Mouse (Mus musculus) erythroid progenitor cell, adult 5-6 weeks (primary cell): ENCODE results near the gene Eras. TPM values are rescaled to one million over a fixed set of nuclear protein-coding genes. Genes with fewer than 3 reads are reported as not detected.

Experiments used
- ATAC-seq: replicated peaks from 2 replicates; pipeline ENCODE4 v1.8.0; 2016; ENCODE audit warnings: moderate number of reproducible peaks, mild to moderate bottlenecking, moderate TSS enrichment, inconsistent platforms; ENCODE audit not compliant: poor library complexity, low FRiP score, severe bottlenecking
- total RNA-seq, 2 experiments: library from RNA; stranded (forward) in 1 of 2; stranded (reverse) in 1 of 2; fragments of 150-400 nt in 1 of 2; fragments of 186-747, 209-891 nt in 1 of 2; gene quantifications; 2 replicates each; pipeline versions ENCODE4 v1.2.3 to v1.2.4; 2015 to 2017; ENCODE audit warnings: low replicate concordance in 2 of 2

The Eras gene
- total RNA-seq (2015; ENCODE audit: low replicate concordance): not detected in 2 replicates
- not detected in 2 replicates for total RNA-seq (2017; ENCODE audit: low replicate concordance)

DNA sequence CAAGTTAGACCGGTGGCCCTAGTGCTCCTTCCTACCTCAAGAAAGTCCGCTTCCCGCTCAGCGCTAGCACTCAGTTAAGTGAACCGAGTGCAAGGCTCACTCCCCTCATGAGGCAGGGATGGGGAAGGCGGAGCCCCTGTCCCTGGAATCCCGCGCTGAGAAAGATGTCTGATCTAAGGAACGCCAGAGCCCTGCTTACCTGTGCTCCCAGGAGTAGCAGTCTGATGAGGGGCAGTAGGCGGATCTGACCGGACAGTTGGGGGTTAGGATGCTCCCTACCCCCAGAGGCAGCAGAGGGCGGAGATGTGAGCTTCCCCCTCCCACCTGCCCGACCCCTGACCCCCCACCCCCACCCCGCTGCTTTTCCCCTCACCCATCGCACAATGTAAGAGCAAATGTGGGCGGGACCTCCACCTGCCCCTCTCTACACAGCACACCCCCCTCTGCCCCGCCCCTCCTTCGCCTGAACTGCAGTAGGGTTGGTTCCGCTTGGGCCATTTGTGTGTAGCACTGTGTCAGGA, at the start of gene Eras:
Gene Eras, minus strand, starts transcription at position 338 of the 521 bp plus-strand sequence.
- no peak for ATAC-seq

- ATAC-seq: no peak
These were observed 49.5 kb upstream of the Eras start, which contains the start of gene Gata1 for GRCm38 (mm10) chrX:7977892-7978291. Gene Gata1 (minus strand): TSS chrX:7978071.

GRCm38 (mm10) chrX:7971292-7971691, 42.9 kb upstream of the Eras start:
- ATAC-seq: peak; percentile 89

DNA sequence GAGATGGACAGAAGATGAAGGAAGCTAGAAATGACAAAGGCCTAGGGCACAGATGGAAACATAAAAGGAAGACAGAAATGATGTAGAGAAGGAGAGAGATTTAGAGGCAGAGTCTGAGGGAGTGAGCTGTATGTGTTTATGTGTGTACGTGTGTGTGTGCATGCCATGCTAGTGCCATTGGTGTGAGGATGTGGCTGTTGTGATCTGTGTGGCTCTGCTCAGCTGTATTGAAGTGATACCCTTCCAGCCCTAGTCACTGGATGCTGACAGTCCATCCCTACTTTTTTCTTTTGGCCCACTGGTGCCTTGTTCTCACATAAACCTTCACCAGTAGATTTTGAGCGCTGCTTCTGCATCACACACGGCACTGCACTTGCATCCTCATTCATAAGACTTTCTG, 40.5 kb upstream of the Eras start:
- no peak for ATAC-seq

DNA sequence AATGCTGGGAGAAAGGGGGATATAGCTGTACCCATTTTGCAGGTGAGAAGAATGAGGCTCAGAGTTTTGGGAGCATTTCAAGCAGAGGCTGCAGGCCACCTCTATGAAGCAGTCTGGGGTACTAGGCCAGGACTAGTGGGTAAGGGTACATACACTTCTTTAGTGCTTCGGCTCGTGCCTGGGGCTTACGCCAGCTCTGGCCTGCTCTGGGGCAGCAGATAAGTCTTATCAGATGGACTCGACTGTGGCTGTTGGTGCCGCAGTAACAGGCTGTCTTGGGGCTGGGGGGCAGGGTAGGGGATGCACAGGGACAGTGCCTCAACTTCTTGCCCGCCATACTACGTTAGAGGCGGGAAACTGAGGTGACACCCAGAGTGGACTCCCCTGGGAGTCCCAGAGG, 39.8 kb upstream of the Eras start:
- peak; percentile 50 for ATAC-seq

- peak; percentile 75 for ATAC-seq
These were observed 39.3 kb upstream of the Eras start for GRCm38 (mm10) chrX:7967596-7968201.

DNA sequence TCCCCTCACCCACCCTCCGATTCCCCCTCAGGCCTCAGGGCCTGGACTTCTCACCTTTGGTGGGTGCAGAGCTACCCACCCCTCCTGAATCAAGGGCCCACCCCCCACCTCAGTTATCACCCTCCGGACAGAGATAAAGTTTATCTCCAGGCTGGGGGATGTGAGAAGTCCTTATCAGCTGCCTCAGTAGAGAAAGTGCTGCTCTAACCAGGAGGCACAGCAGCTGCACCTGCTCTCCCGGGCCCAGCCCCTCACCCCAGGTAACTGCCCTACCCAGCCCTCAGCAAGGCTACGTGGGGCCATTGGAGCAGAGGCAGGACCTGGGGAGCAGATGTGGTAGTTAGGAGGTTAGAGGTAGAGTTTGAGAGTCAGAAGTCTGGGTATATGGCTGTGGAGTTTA, 37.8 kb upstream of the Eras start:
- no peak for ATAC-seq

DNA sequence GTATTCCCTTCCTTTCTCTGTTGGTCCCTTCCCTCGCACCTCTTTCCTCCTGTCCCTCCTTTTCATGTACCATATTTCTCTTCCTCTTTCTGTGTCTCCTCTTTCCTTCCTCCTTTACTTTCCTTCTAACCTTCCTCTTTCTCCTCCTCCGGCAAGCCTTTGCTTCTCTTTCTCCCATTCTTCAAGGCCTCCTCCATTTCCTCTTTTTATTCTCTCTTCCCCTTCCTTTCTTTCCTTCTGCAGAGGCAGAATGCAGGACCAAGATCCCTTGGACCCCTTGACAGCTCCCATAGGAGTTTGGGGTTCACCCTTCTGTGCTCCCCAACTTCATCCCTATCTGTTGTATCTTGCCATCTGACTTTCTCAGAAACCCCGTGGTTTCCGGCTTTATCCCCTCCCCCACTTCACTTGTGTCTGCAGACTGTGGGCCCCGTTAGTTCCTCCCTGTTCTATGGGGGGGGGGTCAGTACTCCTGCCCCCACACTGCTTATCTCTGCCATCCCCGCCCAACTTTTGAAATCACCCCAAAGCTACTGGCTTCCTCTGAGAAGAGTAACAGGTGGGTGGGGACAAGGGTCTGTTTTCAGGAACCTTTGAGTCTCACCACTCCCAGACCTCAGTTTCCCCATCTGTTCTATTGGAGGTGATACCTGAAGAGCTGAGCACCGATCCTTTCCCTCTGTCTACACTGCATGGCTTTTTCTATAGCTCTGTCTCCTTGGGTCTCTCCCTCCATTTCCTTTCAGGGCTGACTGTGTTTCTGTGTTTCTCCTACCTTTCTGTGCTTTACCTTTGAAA, 35.6 kb upstream of the Eras start:
- ATAC-seq: no peak

DNA sequence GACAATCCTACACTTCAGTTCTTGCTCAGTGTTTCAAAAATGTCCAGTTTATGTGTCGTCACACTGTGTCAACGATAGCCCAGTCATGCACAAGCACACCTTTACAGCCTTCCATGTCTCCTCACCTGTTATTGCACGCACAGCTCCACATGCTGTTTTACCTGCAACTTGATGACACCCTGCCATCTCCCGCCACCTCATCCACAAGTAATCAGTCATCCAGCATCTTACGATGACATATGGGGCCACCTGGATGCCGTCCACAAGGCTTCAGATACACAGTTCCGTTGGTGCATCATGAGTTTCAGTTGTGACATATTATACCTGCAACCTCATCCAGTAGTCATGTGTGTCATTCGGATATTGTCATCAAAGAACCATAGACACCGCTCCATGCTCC, 30.5 kb upstream of the Eras start:
- no peak for ATAC-seq

GRCm38 (mm10) chrX:7950091-7950490, 21.7 kb upstream of the Eras start:
- ATAC-seq: no peak

DNA sequence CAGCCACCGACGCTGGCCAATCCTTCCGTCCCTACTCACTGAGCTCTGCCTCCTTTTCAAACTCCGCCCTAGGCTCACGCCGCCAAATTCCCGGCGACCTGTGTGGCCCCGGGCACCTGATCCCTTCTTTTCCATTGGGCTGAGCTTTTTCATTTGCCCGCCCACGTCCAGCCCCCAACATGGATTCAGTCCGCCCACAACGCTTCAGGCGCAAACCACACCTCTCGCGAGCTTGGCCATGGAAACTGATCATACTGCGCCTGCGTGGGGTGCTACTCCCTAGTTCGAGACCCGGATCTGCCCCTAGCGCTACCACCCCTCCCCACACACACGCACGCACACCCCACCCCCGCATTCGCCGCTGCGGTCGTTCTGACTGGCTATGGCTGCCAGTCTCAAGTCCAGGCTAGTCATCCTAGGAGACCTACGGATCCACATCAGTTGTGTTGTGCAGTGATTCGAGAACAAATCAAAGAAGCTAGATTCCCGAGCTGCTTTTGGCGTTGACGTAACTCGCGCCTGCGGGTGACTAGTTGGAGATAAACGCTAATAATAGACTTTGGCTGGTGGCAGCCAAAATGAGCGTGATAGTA, 19.6 kb upstream of the Eras start:
- peak; percentile 99 for ATAC-seq

- no peak for ATAC-seq
These were observed 18.9 kb upstream of the Eras start, which contains the start of gene Hdac6 for GRCm38 (mm10) chrX:7947108-7947899. Gene Hdac6 (minus strand): TSS chrX:7947889.

DNA sequence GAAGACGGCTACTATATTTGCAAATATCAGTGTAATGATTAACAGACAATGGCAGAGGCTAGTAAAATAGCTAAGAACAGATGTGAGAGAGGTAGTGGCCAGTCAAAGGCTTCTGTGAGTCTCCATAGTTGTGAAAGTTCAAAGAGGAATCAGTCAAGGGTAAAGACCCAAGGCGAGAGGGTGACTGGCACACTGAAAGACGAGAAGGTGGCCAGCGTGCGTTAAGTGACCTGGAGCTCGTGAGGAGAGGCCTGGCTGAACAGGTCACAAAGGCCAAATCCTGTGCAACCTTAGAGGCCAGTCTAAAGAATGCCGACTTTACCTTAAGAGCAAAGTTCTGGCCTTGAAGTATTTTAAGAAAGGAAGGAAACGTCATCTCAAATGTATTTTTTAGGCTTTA, 17.2 kb upstream of the Eras start:
- no peak for ATAC-seq

DNA sequence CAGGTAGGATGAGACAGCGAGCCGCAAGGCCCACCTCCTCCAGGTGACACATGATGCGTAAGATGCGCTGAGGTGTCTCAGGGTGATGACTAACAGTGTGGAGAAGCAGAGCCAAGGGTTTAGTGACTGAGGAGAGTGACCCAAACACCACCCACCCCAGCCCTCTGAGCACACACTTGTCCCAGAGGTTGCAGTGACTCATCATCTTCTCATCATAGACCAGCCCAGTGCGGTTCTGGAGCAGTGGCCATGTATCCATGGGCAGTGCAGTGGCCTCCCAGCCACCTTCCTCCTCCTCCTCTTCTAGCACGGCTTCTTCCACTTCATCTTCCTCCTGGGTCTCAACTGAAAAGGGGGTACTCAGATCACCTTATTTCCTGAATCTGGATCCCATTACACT, 9.3 kb upstream of the Eras start:
- ATAC-seq: peak; percentile 52; the same call in 1 of the 2 replicates

DNA sequence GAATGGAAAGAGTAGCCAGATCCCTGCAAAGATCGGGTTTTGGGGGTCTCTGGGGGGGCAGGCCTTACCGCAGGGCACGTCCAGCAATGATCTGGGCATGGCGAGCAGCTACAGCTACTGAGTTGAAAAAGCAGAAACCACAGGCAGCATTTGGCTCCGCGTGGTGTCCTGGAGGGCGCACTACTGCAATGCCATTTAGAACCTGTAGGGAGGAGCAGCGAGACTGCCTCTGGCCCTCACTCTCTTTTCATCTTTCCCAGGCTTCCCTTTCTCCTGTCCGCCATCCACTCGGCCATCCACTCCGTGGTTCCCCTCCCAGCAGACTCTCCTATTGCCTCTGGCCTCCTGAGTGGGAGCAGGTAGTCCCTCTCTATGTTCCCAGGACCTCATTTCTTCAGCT, 8.5 kb upstream of the Eras start:
- peak; percentile 79 for ATAC-seq

DNA sequence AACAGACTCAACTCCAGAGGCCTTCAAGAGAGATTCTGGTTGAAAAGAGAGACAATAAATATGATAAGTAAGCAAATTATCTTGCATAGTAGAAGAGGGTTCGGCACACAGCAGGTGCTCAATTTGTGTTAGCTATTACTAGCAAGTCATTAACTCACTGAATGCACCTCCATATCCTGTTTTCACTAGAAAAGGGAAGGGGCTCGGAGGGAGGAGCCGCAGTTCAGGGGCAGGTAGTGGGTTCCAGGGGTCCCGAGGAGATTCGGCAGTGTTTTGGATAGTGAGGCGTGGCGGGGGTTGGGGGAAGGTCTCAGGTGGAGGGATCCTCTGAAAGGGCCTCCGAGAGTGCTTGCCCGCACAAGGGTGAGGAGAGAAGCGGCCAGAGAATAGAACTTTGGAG, 1.3 kb downstream of the Eras start:
- ATAC-seq: no peak

- ATAC-seq: no peak
These were observed 2.1 kb downstream of the Eras start for GRCm38 (mm10) chrX:7926266-7926665.

DNA sequence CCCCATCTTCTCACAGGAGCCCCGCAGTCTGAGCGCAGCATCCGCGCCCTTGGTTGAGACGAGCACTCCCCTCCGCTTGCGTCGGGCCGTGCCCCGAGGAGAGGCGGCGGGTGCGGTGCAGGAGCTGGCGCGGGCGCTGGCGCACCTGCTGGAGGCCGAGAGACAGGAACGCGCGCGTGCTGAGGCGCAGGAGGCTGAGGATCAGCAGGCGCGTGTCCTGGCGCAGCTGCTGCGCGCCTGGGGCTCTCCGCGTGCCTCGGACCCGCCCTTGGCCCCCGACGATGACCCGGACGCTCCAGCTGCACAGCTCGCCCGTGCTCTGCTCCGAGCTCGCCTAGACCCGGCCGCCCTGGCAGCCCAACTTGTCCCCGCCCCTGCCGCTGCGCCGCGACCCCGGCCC, 6.4 kb downstream of the Eras start:
- ATAC-seq: no peak

GRCm38 (mm10) chrX:7919601-7920383, 8.6 kb downstream of the Eras start, which contains the start of gene Pcsk1n:
Gene Pcsk1n (plus strand): TSS chrX:7919822.
- no peak for ATAC-seq
